Mouse (Mus musculus) ES-Bruce4 (cell line): ENCODE measurements around the gene Lmtk3. TPM values are rescaled to one million over a fixed set of nuclear protein-coding genes. Genes with fewer than 3 reads are reported as not detected.

Experiments
- H3K27ac ChIP-seq: 2 replicates; pipeline ENCODE4 v1.5.1; 2012; ENCODE audit warnings: low read length, inconsistent platforms; ENCODE audit not compliant: insufficient read depth
- H3K27me3 ChIP-seq: 2 replicates; pipeline ENCODE4 v1.6.1; 2012; ENCODE audit warnings: mild to moderate bottlenecking, low read length, inconsistent platforms; ENCODE audit not compliant: control insufficient read depth, poor library complexity, insufficient read depth, severe bottlenecking
- H3K36me3 ChIP-seq: 2 replicates; pipeline ENCODE4 v1.6.1; 2012; ENCODE audit warnings: inconsistent platforms, mild to moderate bottlenecking, low read length, moderate library complexity; ENCODE audit not compliant: control insufficient read depth, poor library complexity, insufficient read depth, severe bottlenecking
- H3K4me1 ChIP-seq: one replicate; pipeline ENCODE4 v1.8.1; 2011; ENCODE audit warnings: low read length; ENCODE audit not compliant: control insufficient read depth, insufficient read depth
- H3K4me3 ChIP-seq: 2 replicates; pipeline ENCODE4 v1.5.1; 2011; ENCODE audit warnings: low read depth, mild to moderate bottlenecking, low read length
- H3K9ac ChIP-seq: 2 replicates; pipeline ENCODE4 v1.6.1; 2012; ENCODE audit warnings: low read depth, mild to moderate bottlenecking, inconsistent platforms; ENCODE audit not compliant: poor library complexity, severe bottlenecking
- H3K9me3 ChIP-seq: replicated peaks from 2 replicates; pipeline ENCODE4 v1.6.1; 2012; ENCODE audit warnings: mild to moderate bottlenecking, low read length, inconsistent platforms; ENCODE audit not compliant: control insufficient read depth, poor library complexity, insufficient read depth, severe bottlenecking
- CTCF ChIP-seq: IDR thresholded peaks from one replicate; pipeline ENCODE4 v1.8.1; 2011; ENCODE audit warnings: low read depth, low read length
- EP300 ChIP-seq: IDR thresholded peaks from 2 replicates; pipeline ENCODE4 v1.6.1; 2011; ENCODE audit warnings: low read depth, low read length; ENCODE audit not compliant: insufficient read depth
- POLR2A ChIP-seq: IDR thresholded peaks from one replicate; pipeline ENCODE4 v1.8.1; 2011; ENCODE audit warnings: low read length; ENCODE audit not compliant: insufficient read depth
- polyA plus RNA-seq: library from polyadenylated mRNA; stranded (reverse); fragments of >200 nt; gene quantifications from 2 replicates; pipeline ENCODE4 v1.2.4, GENCODE M21; 2011; ENCODE audit warnings: low read depth; ENCODE audit not compliant: missing spikeins, insufficient read depth, insufficient read length

Lmtk3 gene
- polyA plus RNA-seq, 1 experiment, result 9.6 TPM

DNA sequence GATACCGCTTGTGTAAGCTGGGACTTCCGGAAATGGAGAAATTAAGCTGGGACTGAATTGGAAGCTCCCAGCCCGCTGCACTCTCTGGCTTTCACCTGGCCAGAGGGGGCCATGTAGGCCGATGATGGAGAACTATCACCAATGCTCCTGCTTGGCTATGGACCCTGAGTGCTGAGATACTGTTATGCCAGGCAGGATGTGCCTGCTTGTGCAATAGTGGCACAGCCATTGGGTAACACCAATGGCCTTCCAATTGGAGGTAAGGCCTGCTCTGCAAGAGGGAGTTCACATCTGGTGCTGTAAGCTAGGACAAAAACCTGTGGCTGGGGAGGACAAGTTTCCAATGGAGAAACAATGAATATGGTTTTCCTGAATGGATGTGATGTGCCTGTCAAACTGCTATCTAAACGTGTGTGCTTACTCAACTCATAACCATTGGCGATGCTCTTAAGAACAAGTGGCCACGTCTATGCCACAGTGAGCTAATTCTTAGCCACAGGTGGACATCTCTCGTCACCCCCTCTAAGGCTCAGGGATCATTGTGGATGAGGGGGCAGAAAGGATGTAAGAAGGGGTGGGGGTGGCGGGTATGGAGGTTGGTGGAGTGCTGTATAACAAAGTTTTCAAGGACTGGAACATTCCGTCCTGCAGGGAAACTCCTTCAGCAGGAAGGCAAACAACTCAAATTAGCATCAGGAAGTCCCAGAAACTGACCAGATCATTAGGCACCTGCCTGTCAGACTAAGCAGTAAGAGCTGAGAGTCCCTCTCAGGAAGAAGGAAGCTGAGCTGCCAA, 59.6 kb downstream of the Lmtk3 start:
- H3K36me3 ChIP-seq, result no peaks in the 10 kb centered on the region
- TF ChIP-seq POLR2A, result no peak
- TF ChIP-seq CTCF, result no peak
- no peak for TF ChIP-seq EP300
- no peaks in the 10 kb centered on the region for H3K9me3 ChIP-seq
- no peak overlapping the region for H3K4me3 ChIP-seq
- H3K4me1 ChIP-seq, result no peaks in the 10 kb centered on the region
- H3K27me3 ChIP-seq, result no peaks in the 10 kb centered on the region
- no peak overlapping the region for H3K9ac ChIP-seq
- no peak overlapping the region for H3K27ac ChIP-seq

DNA sequence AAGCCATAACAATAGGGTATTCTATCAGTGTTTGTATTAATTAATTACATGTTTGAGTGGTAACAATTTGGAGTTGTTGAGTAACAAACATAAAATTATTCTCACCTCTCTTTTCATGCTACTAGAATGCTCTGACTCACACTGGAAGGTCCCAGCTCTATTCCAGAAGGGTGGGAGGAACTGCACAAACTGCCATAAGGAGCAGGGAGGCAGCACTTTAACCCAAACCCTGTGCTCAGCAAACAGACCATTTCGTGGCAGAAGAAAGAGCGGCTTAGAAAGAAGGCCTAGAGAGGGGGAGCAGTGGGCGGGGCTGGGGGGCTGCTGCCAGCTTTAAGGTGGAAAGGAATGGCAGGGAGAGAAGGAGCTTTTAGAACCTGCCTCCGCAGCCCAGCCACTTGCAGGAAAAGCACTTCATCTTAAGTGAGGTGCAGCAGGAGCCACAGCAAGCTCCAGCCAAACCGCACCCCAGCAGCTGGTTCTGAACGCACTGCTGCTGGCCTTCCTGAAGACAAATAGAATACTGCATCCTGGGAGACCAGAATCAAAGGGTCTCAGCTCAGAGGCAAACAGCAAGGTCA, 65.0 kb downstream of the Lmtk3 start:
- no peak overlapping the region for H3K9ac ChIP-seq
- no peak for TF ChIP-seq EP300
- no peak overlapping the region for H3K4me3 ChIP-seq
- no peaks in the 10 kb centered on the region for H3K36me3 ChIP-seq
- no peaks in the 10 kb centered on the region for H3K4me1 ChIP-seq
- no peaks in the 10 kb centered on the region for H3K27me3 ChIP-seq
- no peaks in the 10 kb centered on the region for H3K9me3 ChIP-seq
- H3K27ac ChIP-seq, result no peak overlapping the region

DNA sequence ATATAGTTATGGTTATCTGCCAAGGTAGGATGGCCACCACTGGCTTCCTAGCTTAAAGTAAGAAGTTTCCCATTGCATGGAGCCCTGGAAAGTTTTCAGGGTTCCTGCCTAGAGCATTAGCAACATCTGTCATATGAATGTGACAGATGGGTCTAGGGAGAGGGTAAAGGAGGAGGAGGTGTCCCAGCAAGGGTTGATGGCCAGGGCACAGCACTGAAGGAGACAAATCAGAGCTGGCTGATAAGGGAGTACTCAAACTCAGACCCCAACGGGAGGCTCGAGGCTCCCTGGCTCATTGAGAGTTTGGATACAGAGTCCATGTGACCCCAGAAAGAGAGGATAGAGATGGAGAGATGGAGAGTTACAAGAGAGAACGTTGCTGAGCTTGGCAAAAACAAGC, 67.1 kb downstream of the Lmtk3 start:
- Histone ChIP-seq H3K27ac (no peak overlapping the region), H3K9ac (no peak overlapping the region)
- TF ChIP-seq EP300 (no peak), POLR2A (no peak), CTCF (no peak)

GRCm38 (mm10) chr7:45853089-45853488, 69.6 kb downstream of the Lmtk3 start:
- Histone ChIP-seq H3K4me1 (peaks cover 3% of the 10 kb centered on the region), H3K27me3 (no peaks in the 10 kb centered on the region), H3K9me3 (no peaks in the 10 kb centered on the region), H3K4me3 (no peak overlapping the region), H3K36me3 (no peaks in the 10 kb centered on the region), H3K9ac (no peak overlapping the region), H3K27ac (no peak overlapping the region)
- TF ChIP-seq POLR2A (no peak), EP300 (no peak), CTCF (no peak)

More for the DNA sequence above, 67.1 kb downstream of the Lmtk3 start:
- Histone ChIP-seq H3K27me3 (no peaks in the 10 kb centered on the region), H3K4me3 (no peak overlapping the region), H3K9me3 (no peaks in the 10 kb centered on the region), H3K4me1 (no peaks in the 10 kb centered on the region), H3K36me3 (no peaks in the 10 kb centered on the region)

Other genes with a start within 250 kb of the Lmtk3 start
- 55.0 and 62.2 TPM in 2 replicates for gene Hsd17b14, start 228.8 kb upstream of the Lmtk3 start, polyA plus RNA-seq
- 104 and 144 TPM in 2 replicates for gene Bcat2, start 213.6 kb upstream of the Lmtk3 start, polyA plus RNA-seq
- gene Fgf21, start 168.2 kb upstream of the Lmtk3 start, polyA plus RNA-seq, result 0.94 and 1.7 TPM in 2 replicates
- gene Fut1, start 166.4 kb upstream of the Lmtk3 start, polyA plus RNA-seq, result 3.0 and 3.9 TPM in 2 replicates
- 4.6 and 5.8 TPM in 2 replicates for gene Izumo1, start 161.9 kb upstream of the Lmtk3 start, polyA plus RNA-seq
- 2.5 and 3.0 TPM in 2 replicates for gene Rasip1, start 156.2 kb upstream of the Lmtk3 start, polyA plus RNA-seq
- 2.2 and 4.1 TPM in 2 replicates for gene Mamstr, start 143.8 kb upstream of the Lmtk3 start, polyA plus RNA-seq
- gene Fut2, start 117.3 kb upstream of the Lmtk3 start, polyA plus RNA-seq, result 0.87 TPM in 1 of 2 replicates, not detected in the other
- gene Ntn5, start 99.7 kb upstream of the Lmtk3 start, polyA plus RNA-seq, result 0.51 TPM in 1 of 2 replicates, not detected in the other
- 1.1 and 1.4 TPM in 2 replicates for gene Sec1, start 89.3 kb upstream of the Lmtk3 start, polyA plus RNA-seq
- gene Car11, start 83.9 kb upstream of the Lmtk3 start, polyA plus RNA-seq, result 6.0 and 9.7 TPM in 2 replicates
- 6.7 and 6.9 TPM in 2 replicates for gene Dbp, start 78.7 kb upstream of the Lmtk3 start, polyA plus RNA-seq
- 1,593 and 1,677 TPM in 2 replicates for gene Rpl18, start 68.3 kb upstream of the Lmtk3 start, polyA plus RNA-seq
- 10.4 and 11.1 TPM in 2 replicates for gene Sphk2, start 65.7 kb upstream of the Lmtk3 start, polyA plus RNA-seq
- gene Fam83e, start 62.5 kb upstream of the Lmtk3 start, polyA plus RNA-seq, result 0.85 and 1.4 TPM in 2 replicates
- not detected in 2 replicates for gene Spaca4, start 57.9 kb upstream of the Lmtk3 start, polyA plus RNA-seq
- gene Sult2b1, start 931 bp downstream of the Lmtk3 start, polyA plus RNA-seq, result 5.4 and 6.4 TPM in 2 replicates
- gene Cyth2, start 30.8 kb downstream of the Lmtk3 start, polyA plus RNA-seq, result 75.1 and 75.8 TPM in 2 replicates
- gene Kcnj14, start 41.0 kb downstream of the Lmtk3 start, polyA plus RNA-seq, result 0.75 TPM in 1 of 2 replicates, not detected in the other
- gene Grwd1, start 47.2 kb downstream of the Lmtk3 start, polyA plus RNA-seq, result 32.3 and 36.3 TPM in 2 replicates
- 98.0 and 102 TPM in 2 replicates for gene Kdelr1, start 89.0 kb downstream of the Lmtk3 start, polyA plus RNA-seq
- gene Grin2d, start 94.6 kb downstream of the Lmtk3 start, polyA plus RNA-seq, result 0.43 and 0.68 TPM in 2 replicates
- 2.0 and 3.4 TPM in 2 replicates for gene Syngr4, start 113.0 kb downstream of the Lmtk3 start, polyA plus RNA-seq
- gene Tmem143, start 113.2 kb downstream of the Lmtk3 start, polyA plus RNA-seq, result 21.7 and 28.2 TPM in 2 replicates
- gene Emp3, start 137.7 kb downstream of the Lmtk3 start, polyA plus RNA-seq, result 10.6 and 11.0 TPM in 2 replicates
- 7.6 and 10.2 TPM in 2 replicates for gene Ccdc114, start 140.3 kb downstream of the Lmtk3 start, polyA plus RNA-seq
- not detected in 2 replicates for gene Abcc6, start 246.6 kb downstream of the Lmtk3 start, polyA plus RNA-seq
- 130 and 134 TPM in 2 replicates for gene Nomo1, start 250.0 kb downstream of the Lmtk3 start, polyA plus RNA-seq